Mouse (Mus musculus) cortical plate, adult 2 months (tissue): ENCODE measurements at regions not wholly inside any gene's neighbourhood (a gene's known extent, or its start where the extent isn't known, plus 50 kb on each side); places are given as distances from the start of the nearest gene placed in this dataset.

Experiments
- H3K27ac ChIP-seq: fragments of 200-500 bp; 2 replicates; pipeline ENCODE4 v1.5.1; 2012; ENCODE audit warnings: low read length, control low read depth, inconsistent platforms; ENCODE audit not compliant: insufficient read depth
- H3K4me1 ChIP-seq: fragments of 200-500 bp; 2 replicates; pipeline ENCODE4 v1.6.1; 2011; ENCODE audit warnings: low read length; ENCODE audit not compliant: control insufficient read depth, insufficient read depth
- H3K4me3 ChIP-seq: fragments of 200-500 bp; 2 replicates; pipeline ENCODE4 v1.5.1; 2011; ENCODE audit warnings: mild to moderate bottlenecking, low read length, control low read depth; ENCODE audit not compliant: insufficient read depth
- CTCF ChIP-seq: fragments of 200-500 bp; IDR thresholded peaks from 2 replicates; pipeline ENCODE4 v1.5.1; 2011; ENCODE audit warnings: mild to moderate bottlenecking, control low read depth, low read length; ENCODE audit not compliant: insufficient read depth; ENCODE audit errors: extremely low read depth
- POLR2A ChIP-seq: fragments of 200-500 bp; IDR thresholded peaks from 2 replicates; pipeline ENCODE4 v1.6.1; 2011; ENCODE audit warnings: mild to moderate bottlenecking, low read length, control low read depth; ENCODE audit not compliant: insufficient read depth; ENCODE audit errors: extremely low read depth

GRCm38 (mm10) chr3:130850766-130851308, 120.6 kb upstream of the Rpl34 start:
- Histone ChIP-seq H3K4me3 (no peak overlapping the region), H3K4me1 (no peaks in the 10 kb centered on the region), H3K27ac (no peak overlapping the region)
- TF ChIP-seq CTCF (no peak), POLR2A (no peak)

GRCm38 (mm10) chr3:130841755-130842154, 111.6 kb upstream of the Rpl34 start:
- TF ChIP-seq CTCF: no peak
- TF ChIP-seq POLR2A: no peak

GRCm38 (mm10) chr3:130839924-130840440, 109.8 kb upstream of the Rpl34 start:
- Histone ChIP-seq H3K27ac (no peak overlapping the region), H3K4me1 (no peaks in the 10 kb centered on the region), H3K4me3 (no peak overlapping the region)
- TF ChIP-seq POLR2A (no peak), CTCF (no peak)

More at GRCm38 (mm10) chr3:130841755-130842154, 111.6 kb upstream of the Rpl34 start:
- no peaks in the 10 kb centered on the region for H3K4me1 ChIP-seq
- H3K4me3 ChIP-seq: no peak overlapping the region
- H3K27ac ChIP-seq: no peak overlapping the region

- Histone ChIP-seq H3K4me1 (no peaks in the 10 kb centered on the region), H3K4me3 (no peak overlapping the region), H3K27ac (no peak overlapping the region)
- no peak for TF ChIP-seq CTCF
- no peak for TF ChIP-seq POLR2A
These were observed 108.6 kb upstream of the Rpl34 start for GRCm38 (mm10) chr3:130838626-130839422.

GRCm38 (mm10) chr3:130833722-130834121, 103.5 kb upstream of the Rpl34 start:
- TF ChIP-seq CTCF (no peak), POLR2A (no peak)
- H3K4me3 ChIP-seq: no peak overlapping the region
- no peaks in the 10 kb centered on the region for H3K4me1 ChIP-seq
- H3K27ac ChIP-seq: no peak overlapping the region; the same call in 1 of the 2 replicates

GRCm38 (mm10) chr3:130833082-130833481, 102.9 kb upstream of the Rpl34 start:
- Histone ChIP-seq H3K4me3 (no peak overlapping the region), H3K4me1 (no peaks in the 10 kb centered on the region), H3K27ac (0 out of 2 replicates have a peak overlapping the region, but pooled peaks have one; percentile 48)
- TF ChIP-seq POLR2A: no peak
- TF ChIP-seq CTCF: no peak

- no peak for TF ChIP-seq POLR2A
- no peak for TF ChIP-seq CTCF
- Histone ChIP-seq H3K4me3 (no peak overlapping the region), H3K27ac (no peak overlapping the region)
These were observed 101.6 kb upstream of the Rpl34 start for GRCm38 (mm10) chr3:130831788-130832187.

GRCm38 (mm10) chr3:130828346-130828745, 98.1 kb upstream of the Rpl34 start:
- TF ChIP-seq POLR2A (no peak), CTCF (no peak)
- Histone ChIP-seq H3K4me1 (no peaks in the 10 kb centered on the region), H3K27ac (no peak overlapping the region), H3K4me3 (no peak overlapping the region)

More at GRCm38 (mm10) chr3:130831788-130832187, 101.6 kb upstream of the Rpl34 start:
- no peaks in the 10 kb centered on the region for H3K4me1 ChIP-seq

GRCm38 (mm10) chr3:130827934-130828333, 97.7 kb upstream of the Rpl34 start:
- Histone ChIP-seq H3K27ac (no peak overlapping the region), H3K4me1 (no peaks in the 10 kb centered on the region), H3K4me3 (no peak overlapping the region)
- no peak for TF ChIP-seq CTCF
- no peak for TF ChIP-seq POLR2A

GRCm38 (mm10) chr3:130827021-130827420, 96.8 kb upstream of the Rpl34 start:
- H3K4me3 ChIP-seq: no peak overlapping the region
- TF ChIP-seq POLR2A (no peak), CTCF (no peak)
- no peak overlapping the region for H3K27ac ChIP-seq
- no peaks in the 10 kb centered on the region for H3K4me1 ChIP-seq
